Mouse (Mus musculus) cerebellum, adult (tissue): ENCODE measurements around the gene Lgals3bp.
"Not testable (repeated sequence)": the region's sequence is repeated elsewhere in the genome, so short reads cannot be mapped to it uniquely, and the experiment has no call there.

Experiments used
- ATAC-seq: cut with Nextera tagmentation; 2 replicates; pipeline ENCODE4 v1.9.2; 2017; ENCODE audit warnings: mild to moderate bottlenecking, moderate library complexity, mixed read lengths; ENCODE audit not compliant: insufficient number of reproducible peaks, low FRiP score, low TSS enrichment

Gene Lgals3bp

DNA sequence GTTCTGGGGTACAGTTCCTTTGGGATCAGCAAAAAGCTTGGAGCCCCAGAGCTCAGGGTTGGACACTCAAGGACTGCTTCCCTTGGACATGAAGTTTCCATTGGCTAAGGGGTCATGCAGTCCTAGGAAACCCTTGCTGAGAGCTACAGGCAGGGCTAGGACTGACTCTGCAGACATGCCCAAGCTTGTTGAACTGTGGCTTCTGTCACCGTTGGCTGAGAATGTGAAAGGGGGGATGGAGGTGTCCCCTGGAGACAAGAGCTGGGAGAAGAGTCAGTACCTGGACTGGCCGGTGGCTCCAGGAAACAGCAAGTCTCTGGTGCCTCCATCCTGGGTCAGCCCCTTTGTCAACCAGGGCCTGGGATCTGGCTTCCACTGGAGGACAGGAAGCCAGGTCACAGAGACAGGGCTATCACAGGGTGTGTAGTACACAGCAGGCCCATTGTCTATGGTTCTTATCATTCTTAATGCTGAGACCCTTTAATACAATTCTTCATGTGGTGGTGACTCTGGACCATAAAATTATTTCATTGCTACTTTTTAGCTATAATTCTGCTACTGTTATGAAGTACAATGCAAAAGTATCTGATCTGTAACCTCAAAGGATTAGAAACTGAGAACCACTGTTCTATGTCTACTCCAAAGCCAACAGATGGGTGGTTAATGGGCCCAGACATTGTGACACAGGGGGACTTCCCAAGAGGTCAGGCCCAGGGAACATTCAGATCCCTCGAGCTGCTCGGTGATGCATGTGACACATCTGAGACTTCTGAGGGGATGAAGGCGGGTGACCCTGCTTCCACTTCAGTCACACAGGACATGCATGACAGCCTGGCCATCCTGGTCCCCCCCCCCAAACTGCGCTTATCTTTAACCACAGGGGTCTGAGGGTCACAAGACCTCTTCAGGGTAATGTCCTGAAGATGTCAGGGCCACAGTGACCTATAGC lies 2.3 kb upstream of the Lgals3bp start:
- no peak for ATAC-seq

DNA sequence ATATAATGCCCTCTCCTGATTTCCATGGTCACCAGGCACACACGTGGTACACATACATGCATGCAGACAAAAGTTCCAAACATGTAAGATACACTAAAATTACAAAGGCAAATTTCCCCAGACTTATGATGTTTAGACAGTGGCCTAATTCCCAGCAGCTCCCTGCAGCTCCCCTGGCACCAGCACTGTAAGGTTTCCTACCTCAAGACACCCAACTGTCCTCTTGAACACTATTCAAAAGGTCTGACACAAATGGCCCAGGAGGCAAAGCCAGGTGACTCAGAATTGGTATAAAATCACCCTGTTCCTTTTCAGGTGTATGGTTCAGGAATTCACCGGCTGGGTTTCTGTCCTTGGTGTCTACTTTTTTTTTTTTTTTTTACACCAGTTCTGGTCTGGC lies 1.3 kb upstream of the Lgals3bp start:
- ATAC-seq: no peak

DNA sequence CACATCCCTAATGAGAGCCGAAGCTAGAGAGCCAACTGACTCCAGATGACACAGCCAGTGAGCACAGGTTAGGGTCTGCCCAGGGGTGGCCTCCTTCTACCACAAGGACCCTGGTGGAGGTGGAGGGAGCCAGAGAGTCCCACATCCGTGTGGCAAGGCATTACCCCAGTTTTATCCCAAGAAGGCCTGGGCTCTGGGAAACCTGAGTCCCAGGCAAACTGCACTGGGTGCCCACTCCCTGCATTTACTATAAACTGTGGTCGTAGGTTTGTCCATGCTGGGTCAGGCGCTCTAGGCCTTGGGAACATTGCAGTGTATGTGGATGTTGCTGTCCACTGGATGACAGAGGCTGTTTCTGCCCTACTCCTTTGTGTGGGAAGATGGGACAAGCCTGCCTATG lies 697 bp downstream of the Lgals3bp start:
- no peak for ATAC-seq

- ATAC-seq: no peak
Observed at GRCm38 (mm10) chr11:118400566-118400936, 1.3 kb downstream of the Lgals3bp start.

DNA sequence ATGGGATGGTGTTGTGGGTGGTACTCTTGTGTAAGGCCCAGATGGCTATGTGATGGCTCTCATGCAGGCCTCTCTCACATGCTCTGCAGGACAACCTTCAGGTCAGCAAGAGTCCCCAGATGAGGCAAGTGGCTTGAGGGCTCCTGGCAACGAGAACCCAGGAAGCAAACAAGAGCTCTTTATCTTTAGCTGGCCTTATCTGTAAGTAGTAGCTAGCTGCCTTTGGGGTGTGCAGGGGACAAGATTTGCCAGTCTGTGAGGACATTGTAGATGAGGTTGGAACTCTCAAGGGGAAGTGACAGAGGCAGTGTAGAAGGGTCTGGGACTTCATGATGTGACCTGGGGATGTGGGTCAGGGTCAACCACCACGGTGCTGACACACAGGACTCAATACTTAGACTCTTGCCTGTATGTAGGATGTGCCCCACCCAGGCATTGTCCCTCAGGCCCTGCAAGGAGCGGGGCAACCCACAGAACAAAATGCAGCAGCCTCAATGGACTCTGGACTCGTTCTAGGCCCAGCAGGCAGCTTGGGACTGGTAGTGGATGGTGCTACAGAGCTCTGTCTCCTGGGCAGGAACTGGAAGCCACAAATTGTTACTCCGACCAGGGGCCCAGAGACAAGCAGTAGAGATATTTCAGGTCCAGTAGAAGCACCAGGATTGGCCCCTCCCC lies 1.9 kb downstream of the Lgals3bp start:
- no peak for ATAC-seq

DNA sequence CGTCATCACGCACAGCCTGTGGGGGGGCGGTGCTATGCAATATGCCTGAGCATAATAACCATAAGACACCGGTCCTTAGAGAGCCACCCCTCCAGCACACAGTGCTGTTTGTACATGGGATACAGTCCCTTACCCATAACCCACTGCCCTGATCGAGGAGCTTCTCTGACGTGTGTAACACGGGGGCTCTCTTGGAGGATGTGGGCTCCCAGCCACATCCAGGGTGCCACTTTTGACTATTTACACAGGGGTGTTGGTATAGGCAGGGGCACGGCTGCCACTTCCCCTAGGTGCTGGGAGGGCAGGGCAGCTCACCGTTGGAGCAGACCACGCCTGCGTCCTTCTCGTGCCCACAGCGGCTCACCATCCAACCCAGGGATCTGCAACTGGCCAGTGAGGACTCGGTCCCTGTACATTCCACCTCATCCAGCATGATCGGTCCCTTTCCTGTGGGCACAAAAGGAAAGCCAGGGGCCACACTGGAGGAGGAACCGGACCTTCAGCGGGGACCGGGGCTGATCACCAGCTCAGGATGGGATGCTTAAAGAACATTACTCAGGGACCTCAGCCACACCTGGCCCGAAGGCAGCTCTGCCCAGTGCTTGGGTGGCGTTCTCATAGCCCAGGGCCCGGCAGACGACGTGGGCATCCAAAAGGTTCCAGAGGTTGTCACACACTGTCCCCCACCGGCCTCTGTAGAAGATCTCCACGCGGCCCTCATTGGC lies 3.9 kb downstream of the Lgals3bp start:
- no peak for ATAC-seq

DNA sequence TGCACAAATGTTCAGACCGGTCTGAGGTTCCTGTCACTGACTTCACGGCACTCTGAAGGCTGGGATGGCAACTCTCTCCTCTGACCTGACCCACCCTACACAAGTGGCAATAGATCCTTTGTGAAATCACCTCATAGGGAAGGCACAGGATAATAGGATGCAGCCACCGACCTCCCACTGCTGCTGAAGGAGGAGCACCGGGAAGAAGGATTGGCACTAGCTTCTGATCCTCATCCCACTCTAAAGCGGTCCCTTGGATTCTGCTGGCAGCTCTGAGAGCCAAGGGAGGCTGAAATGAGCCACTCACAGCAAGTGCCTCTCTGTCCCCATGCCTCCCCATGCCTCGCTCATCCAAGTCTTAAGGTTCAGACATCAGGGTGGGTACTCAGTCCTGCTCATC lies 7.4 kb downstream of the Lgals3bp start:
- no peak for ATAC-seq

- no peak for ATAC-seq
Observed at GRCm38 (mm10) chr11:118393991-118394390, 7.9 kb downstream of the Lgals3bp start.

DNA sequence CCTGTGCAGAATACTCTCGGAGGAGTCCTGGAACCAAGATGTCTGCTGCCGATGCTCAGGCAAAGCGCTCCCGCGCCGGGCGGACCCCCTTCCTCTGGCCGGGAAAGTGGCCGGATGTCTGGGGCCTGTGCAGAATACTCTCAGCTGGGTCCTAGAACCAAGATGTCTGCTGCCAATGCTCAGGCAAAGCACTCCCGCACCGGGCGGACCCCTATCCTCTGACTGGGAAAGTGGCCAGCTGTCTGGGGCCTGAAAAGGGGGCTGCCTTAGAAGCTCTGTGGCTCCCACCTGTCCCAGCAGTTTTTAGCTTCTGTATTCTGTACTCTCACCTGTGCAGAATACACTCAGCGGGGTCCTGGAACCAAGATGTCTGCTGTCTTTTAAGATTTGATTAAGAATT lies 14.1 kb downstream of the Lgals3bp start:
- ATAC-seq: not testable (repeated sequence)

DNA sequence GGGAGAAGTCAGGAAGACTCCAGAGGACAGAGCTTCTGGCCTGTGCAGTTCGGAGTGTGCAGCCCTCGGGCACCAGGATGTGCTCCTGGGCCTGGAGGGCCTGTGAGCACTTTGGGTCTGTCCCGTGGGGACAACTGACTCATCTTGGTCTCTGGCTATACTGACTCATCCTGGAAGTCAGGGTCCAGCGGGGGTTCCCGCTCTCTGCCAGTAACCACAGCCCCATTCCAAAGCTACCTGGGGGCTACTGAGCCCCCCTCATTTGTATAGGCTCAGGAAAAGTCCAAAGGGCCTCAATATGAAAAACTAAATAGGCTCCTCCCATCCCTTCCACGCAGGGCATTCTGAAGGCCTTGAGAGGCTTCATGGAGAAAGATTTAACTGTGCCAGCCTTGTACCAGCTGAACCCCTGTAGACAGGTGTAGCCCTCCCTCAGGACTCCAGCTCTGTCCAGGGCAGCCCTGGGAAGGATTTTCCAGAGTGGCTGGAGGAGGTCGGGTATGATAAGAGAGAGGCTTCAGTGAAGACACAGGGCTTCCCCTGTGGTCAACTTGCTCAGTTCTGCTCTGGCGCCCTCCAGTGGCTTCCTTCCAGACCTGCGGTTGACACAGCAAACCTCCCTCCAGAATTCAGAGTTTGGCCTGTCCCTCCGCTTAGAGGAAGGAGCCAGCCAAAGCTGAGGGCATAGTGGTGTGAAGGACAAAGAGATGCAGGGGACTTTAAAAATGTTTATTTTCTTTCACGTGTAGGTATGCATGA lies 22.5 kb downstream of the Lgals3bp start:
- ATAC-seq: peak; percentile 64; the same call in 1 of the 2 replicates

GRCm38 (mm10) chr11:118378656-118379055 lies 23.2 kb downstream of the Lgals3bp start:
- no peak for ATAC-seq

DNA sequence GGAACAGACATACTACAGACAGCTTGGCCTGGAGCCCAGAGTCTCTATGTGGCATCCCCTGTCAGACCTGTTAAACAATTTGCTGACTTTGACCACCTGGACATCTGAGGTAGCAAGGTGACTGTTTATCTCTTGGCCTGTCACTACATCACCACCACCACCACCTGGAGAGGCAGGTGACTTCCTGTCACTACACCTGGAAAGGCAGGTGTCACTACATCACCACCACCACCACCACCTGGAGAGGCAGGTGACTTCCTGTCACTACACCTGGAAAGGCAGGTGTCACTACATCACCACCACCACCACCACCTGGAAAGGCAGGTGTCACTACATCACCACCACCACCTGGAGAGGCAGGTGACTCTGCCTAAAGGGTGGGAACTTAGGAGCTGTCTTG lies 25.6 kb downstream of the Lgals3bp start:
- ATAC-seq: not testable (repeated sequence)

DNA sequence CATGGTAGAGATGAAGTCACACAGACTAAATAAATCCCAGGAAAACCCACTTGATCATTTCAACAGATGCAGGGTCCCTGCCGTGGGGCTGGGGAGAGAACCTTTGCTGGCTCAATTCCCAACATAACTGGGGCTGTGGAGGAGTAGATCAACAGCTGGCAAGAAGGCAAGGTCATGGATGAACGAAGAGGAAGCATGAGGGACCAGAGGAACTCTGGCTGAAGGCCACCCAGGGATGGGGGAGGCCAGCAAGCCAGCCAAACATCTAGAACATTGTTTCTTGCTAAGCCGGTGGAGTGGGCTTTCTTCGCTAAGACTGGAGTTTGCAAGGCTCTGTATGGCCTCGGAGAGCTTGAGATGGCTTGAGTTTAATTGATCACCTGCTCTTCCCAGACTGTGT lies 26.0 kb downstream of the Lgals3bp start:
- ATAC-seq: no peak

DNA sequence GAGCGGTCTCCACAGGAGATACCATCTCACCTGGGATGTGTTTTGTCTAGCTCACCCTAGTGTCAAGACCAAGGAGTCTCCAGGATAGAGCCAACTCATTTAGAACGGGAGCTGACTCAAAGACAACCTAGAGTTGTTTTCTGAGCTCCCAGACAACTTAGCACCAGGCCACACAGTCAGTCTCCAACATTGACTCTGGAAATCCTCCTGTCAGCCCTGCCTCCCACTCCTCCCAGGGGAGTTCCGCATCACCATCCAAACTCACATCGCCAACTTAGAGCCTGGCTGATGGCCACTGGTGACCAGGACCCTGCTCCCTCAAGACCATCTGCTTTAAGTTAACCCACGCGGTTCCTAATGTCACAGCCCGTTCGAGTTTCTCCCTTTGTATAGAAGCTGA lies 26.4 kb downstream of the Lgals3bp start:
- no peak for ATAC-seq

GRCm38 (mm10) chr11:118375006-118375405 lies 26.9 kb downstream of the Lgals3bp start:
- ATAC-seq: no peak

GRCm38 (mm10) chr11:118374506-118374905 lies 27.4 kb downstream of the Lgals3bp start:
- no peak for ATAC-seq

DNA sequence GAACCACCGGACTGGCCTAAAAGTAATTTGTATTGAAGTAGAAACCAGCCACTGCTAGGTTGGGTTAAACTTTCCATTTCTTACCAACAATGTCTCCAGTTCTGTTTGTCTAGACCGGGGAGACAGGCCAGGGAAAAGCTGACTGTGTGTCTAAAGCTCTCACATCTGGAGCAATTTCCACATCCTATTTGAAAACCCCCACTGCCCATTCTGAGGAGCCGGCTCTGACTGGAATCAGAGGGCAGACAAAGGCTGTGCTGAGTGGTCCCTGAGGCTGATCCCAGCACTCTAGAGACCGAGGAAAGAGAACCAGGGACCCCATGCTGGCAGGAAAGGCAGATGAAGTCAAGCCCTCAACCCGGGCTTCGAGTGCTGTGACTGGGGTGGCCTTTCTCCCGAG lies 29.3 kb downstream of the Lgals3bp start:
- no peak for ATAC-seq

DNA sequence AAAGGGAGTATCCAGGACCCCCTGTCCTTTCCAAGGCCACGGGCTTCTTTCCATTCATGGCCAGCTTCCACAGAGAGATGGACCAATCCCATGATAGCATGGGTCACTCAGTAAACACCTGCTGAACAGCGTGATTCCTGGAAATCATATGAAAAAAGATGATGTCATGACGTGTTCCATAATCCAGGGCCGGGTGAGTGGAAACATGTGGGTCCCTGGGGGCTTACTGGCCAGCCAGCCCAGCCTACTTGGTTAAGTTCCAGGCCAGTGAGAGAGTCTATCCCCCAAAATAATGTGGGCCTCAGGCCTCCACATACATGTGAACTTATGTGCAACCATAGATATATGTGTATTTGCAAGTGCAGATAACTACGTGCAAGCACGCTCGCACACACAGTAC lies 30.0 kb downstream of the Lgals3bp start:
- no peak for ATAC-seq

- no peak for ATAC-seq
Observed at GRCm38 (mm10) chr11:118369657-118370056, 32.2 kb downstream of the Lgals3bp start.

GRCm38 (mm10) chr11:118369251-118369650 lies 32.6 kb downstream of the Lgals3bp start:
- ATAC-seq: no peak
